Mouse (Mus musculus): ENCODE measurements around the gene Abl1.

The Abl1 gene

GRCm38 (mm10) chr2:31826094-31827085 is 138.2 kb downstream of the Abl1 start:
- no peak for DNase-seq (ENCODE audit: low read depth)

- DNase-seq (ENCODE audit: low read depth): no peak
These were observed 139.7 kb downstream of the Abl1 start for GRCm38 (mm10) chr2:31827877-31828276.

DNA sequence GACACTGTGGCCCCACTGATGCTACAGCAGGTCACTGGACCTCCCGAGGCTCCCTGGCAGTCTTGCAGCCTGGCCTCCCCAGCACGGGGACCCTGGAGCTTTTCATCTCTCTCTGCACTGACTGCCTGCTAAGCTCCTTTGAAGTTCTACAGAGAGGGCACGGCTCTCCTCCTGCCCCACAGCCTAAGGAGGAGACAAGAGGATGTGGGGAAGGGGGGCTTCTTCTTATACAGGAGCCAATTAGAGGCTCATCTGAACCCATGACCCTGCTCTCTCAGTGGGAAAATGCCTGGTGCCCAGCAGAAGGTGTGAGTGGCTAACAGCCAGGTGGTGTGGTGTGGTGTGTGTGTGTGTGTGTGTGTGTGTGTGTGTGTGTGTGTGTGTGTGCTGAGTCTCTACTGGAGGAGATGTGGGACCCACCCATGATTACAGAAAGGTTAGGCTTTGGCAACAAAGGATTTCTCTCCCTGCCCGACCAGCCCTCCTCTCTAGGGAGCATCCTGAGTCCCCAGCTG is 140.2 kb downstream of the Abl1 start:
- DNase-seq (ENCODE audit: low read depth): no peak

GRCm38 (mm10) chr2:31836091-31836490 is 147.9 kb downstream of the Abl1 start:
- no peak for DNase-seq (ENCODE audit: low read depth)

DNA sequence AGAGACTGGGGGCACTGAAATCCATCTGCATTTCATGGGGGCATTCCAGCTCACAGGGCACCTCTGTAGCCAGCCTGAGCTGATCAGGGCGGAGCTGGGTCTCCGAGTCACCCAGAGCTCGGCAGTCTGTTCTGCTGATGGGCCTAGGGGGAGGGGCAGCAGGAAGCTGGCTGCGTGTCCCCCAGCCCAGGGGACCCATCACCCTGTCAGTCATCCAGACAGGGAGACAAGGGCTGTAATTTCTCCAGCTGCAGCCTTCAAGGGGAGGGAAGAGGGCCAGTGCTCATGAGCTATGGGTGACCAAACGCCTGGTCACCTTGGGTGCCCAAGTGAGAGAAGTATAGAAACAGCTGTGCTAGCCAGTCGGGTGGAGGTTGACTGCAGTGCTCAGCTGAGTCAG is 148.8 kb downstream of the Abl1 start:
- DNase-seq (ENCODE audit: low read depth): no peak

DNA sequence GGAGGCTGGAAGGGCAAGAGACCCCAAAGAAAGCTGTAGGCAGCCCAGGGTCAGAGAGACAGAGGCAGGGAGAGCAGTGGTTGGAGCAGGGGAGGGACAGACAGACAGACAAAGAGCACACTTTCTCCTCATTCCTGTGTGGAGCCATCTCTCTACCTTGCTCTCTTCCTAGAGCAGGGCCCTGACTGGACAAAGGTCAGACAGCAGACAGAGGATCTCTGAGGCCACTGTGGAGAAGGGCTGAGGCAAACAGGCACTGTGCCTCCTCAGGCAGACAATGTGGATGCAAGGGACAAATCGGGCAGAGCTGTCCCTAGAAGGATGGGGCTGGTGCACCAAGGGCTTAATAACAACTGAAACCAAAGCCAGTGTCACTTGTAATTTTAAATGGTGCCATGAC is 150.7 kb downstream of the Abl1 start:
- DNase-seq (ENCODE audit: low read depth): no peak

GRCm38 (mm10) chr2:31844729-31845136 is 156.6 kb downstream of the Abl1 start:
- no peak for DNase-seq (ENCODE audit: low read depth)

DNA sequence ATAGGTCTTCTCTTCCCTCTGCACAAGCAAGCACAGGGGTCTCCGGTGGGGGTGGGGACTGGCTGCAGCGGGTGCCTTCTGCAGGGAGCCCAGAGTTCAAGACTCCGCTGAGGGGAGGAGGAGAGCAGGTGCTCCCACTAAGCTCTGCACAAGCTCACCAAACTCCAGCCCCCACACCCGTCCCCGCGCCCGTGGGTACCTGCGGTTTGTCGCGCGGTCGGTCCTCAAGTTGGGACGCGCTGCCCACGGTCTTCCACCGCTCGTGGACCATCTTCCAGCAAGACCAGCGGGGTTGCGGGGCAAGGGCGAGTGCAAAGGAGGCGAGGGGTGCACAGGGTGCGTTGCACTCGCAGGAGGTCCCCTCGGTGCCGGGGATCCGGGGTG is 157.3 kb downstream of the Abl1 start:
- DNase-seq (ENCODE audit: low read depth): no peak

- DNase-seq (ENCODE audit: low read depth): peak; percentile 31
These were observed 157.9 kb downstream of the Abl1 start, which contains the start of gene Fibcd1 for GRCm38 (mm10) chr2:31845896-31846691. TSS of gene Fibcd1 (minus strand) at chr2:31846005.

DNA sequence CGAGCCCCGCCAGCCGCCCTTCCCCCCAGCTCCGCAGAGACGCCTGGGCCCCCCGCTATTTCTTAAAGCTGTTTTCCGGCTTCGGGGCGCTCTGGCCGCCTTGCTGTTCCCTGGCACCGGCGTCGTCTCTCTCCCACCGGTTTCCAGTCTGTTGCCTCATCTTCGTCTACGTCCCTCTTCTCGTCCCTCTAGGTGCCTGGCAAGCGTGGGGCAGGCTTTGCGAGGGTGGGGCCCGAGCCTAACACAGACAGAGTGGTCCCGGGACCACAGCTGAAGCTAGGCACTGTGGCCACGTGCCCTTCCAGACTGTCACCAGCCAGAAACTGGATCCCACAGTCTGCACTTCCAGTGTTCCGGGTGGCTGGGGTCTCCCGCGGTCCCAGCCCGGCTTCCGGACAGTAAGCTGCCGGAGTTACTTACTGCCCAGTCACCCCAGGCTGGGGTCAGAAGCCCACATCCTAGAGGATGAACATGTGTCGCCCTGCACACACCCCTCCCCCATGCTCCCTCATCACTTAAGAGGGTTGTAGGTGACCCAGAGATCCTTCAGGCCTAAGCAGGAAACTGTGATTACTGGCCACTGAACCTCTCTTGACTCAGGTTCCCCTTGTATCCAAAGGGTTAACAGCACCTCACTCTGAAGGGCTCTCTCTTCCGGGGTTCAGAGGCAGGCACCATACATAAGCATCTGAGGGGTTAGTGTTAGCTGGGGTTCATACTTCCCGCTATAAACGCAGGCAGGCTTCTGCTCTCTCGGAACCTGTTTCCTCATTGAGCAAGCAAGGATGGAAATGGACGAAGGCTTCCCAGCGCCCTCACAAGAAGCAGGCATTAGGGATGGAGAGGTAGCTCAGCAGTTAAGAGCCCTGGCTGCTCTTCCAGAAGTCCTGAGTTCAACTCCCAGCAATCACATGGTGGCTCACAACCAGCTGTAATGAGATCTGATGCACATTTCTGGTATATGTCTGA is 158.8 kb downstream of the Abl1 start:
- peak; percentile 31 for DNase-seq (ENCODE audit: low read depth)

DNA sequence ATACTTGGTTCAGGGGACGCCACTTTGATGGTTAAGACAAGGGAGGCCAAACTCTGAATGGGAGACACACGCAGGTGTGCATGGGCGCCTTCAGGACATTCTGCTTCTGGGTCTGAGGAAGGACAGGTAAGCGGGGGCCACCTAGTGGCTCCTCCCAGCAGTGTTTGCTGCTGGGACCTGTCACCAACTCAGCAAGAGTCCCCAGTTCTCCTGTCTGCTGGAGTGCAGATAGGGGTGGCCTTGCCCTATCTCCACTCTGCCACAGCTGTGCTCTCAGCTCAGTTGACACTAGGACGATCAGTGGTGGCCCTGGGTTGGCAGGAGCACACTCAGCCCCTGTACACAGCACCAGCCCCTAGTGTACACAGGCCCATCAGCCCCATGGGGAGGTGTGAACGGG is 159.7 kb downstream of the Abl1 start:
- DNase-seq (ENCODE audit: low read depth): peak; percentile 71

GRCm38 (mm10) chr2:31850141-31850540 is 162.0 kb downstream of the Abl1 start:
- no peak for DNase-seq (ENCODE audit: low read depth)

Measured in induced T-regulatory cell, adult 2 months (primary cell).